Mouse (Mus musculus): ENCODE measurements around the gene Nhlrc2.

GRCm38 (mm10) chr19:56577801-56578200, 29.7 kb downstream of the Nhlrc2 start:
- TF ChIP-seq CTCF (IDR thresholded peaks at IDR 0.05; ENCODE audit: control insufficient read depth, insufficient read depth, insufficient read length) (no peak), MYOD1 (IDR thresholded peaks at IDR 0.05; ENCODE audit: control insufficient read depth, insufficient read length, low read depth) (no peak), CEBPB (IDR thresholded peaks at IDR 0.05; ENCODE audit: low read depth) (no peak)

Data from C2C12 (cell line).